Mouse (Mus musculus) G1E (cell line): ENCODE measurements around the gene Cspg4.

Source experiments
- CTCF ChIP-seq: IDR thresholded peaks from 2 replicates; pipeline ENCODE4 v1.5.1; 2012; ENCODE audit warnings: low read depth, low read length, inconsistent platforms, mixed read lengths
- GATA1 ChIP-seq: IDR thresholded peaks from 2 replicates; pipeline ENCODE4 v1.6.1; 2012; ENCODE audit warnings: borderline replicate concordance, low read length, inconsistent platforms, mixed read lengths
- POLR2AphosphoS5 ChIP-seq: IDR thresholded peaks from 2 replicates; pipeline ENCODE4 v1.6.1; 2012; ENCODE audit warnings: low read depth, low read length, inconsistent platforms; ENCODE audit not compliant: insufficient replicate concordance
- TAL1 ChIP-seq: conservative IDR thresholded peaks from 2 replicates; pipeline ENCODE4 v1.6.1; 2012; ENCODE audit warnings: low read depth, low read length, inconsistent platforms, mixed read lengths

- TF ChIP-seq POLR2AphosphoS5 (no peak), CTCF (peak; percentile 65), GATA1 (no peak), TAL1 (no peak)
Observed at GRCm38 (mm10) chr9:56891517-56892011, 26.7 kb downstream of the Cspg4 start.
